Mouse (Mus musculus) myocyte (in vitro differentiated cells): Measurements from ENCODE around the gene Abraxas1. TPM values are rescaled to one million over a fixed set of nuclear protein-coding genes. Genes with fewer than 3 reads are reported as not detected.

Experiments used
- H3K27me3 ChIP-seq: one replicate; pipeline ENCODE4 v1.6.1; 2011; ENCODE audit not compliant: control insufficient read depth, insufficient read depth, insufficient read length
- H3K36me3 ChIP-seq: one replicate; pipeline ENCODE4 v1.6.1; 2011; ENCODE audit not compliant: control insufficient read depth, insufficient read depth
- H3K4me2 ChIP-seq: one replicate; pipeline ENCODE4 v1.6.1; 2011; ENCODE audit warnings: low read depth, control low read depth
- H3K4me3 ChIP-seq: one replicate; pipeline ENCODE4 v1.5.1; 2011; ENCODE audit warnings: mild to moderate bottlenecking, control low read depth, moderate library complexity
- H3K79me2 ChIP-seq: one replicate; pipeline ENCODE4 v1.6.1; 2011; ENCODE audit not compliant: control insufficient read depth, insufficient read depth
- H3ac ChIP-seq: one replicate; pipeline ENCODE4 v1.6.1; 2011; ENCODE audit not compliant: control insufficient read depth, insufficient read length
- CEBPB ChIP-seq: IDR thresholded peaks from 2 replicates; pipeline ENCODE4 v1.6.1; 2011; ENCODE audit warnings: mild to moderate bottlenecking, moderate library complexity; ENCODE audit not compliant: poor library complexity, insufficient read depth, severe bottlenecking
- E2F4 ChIP-seq: IDR thresholded peaks from one replicate; pipeline ENCODE4 v1.6.1; 2011; ENCODE audit warnings: mild to moderate bottlenecking, control low read depth, moderate library complexity; ENCODE audit not compliant: insufficient read depth
- MAX ChIP-seq: IDR thresholded peaks from one replicate; pipeline ENCODE4 v1.6.1; 2011; ENCODE audit warnings: low read depth, mild to moderate bottlenecking, control low read depth
- MYOD1 ChIP-seq, 3 experiments: IDR thresholded peaks; one replicate each; pipeline ENCODE4 v1.6.1; 2011; ENCODE audit warnings: control low read depth in 2 of 3, low read depth in 2 of 3, mild to moderate bottlenecking in 2 of 3, moderate library complexity in 1 of 3; ENCODE audit not compliant: insufficient read length in 2 of 3, control insufficient read depth in 1 of 3
- MYOG ChIP-seq, 3 experiments: IDR thresholded peaks; one replicate each; pipeline ENCODE4 v1.6.1; 2011; ENCODE audit warnings: control low read depth in 2 of 3, low read depth in 2 of 3, mild to moderate bottlenecking in 2 of 3; ENCODE audit not compliant: insufficient read length in 2 of 3, control insufficient read depth in 1 of 3, insufficient read depth in 1 of 3
- POLR2A ChIP-seq: IDR thresholded peaks from one replicate; pipeline ENCODE4 v1.6.1; 2011; ENCODE audit warnings: low read depth, mild to moderate bottlenecking, control low read depth, moderate library complexity; ENCODE audit not compliant: insufficient read length
- POLR2AphosphoS2 ChIP-seq: IDR thresholded peaks from one replicate; pipeline ENCODE4 v1.6.1; 2011; ENCODE audit warnings: low read depth, control low read depth; ENCODE audit not compliant: insufficient read length
- REST ChIP-seq: IDR thresholded peaks from one replicate; pipeline ENCODE4 v1.6.1; 2011; ENCODE audit warnings: mild to moderate bottlenecking, control low read depth, moderate library complexity; ENCODE audit not compliant: insufficient read depth, insufficient read length
- SRF ChIP-seq: IDR thresholded peaks from one replicate; pipeline ENCODE4 v1.6.1; 2011; ENCODE audit warnings: low read depth; ENCODE audit not compliant: control insufficient read depth, insufficient read length
- TCF12 ChIP-seq: IDR thresholded peaks from one replicate; pipeline ENCODE4 v1.6.1; 2011; ENCODE audit warnings: mild to moderate bottlenecking, control low read depth; ENCODE audit not compliant: poor library complexity, insufficient read depth, severe bottlenecking
- TCF3 ChIP-seq: IDR thresholded peaks from one replicate; pipeline ENCODE4 v1.6.1; 2011; ENCODE audit warnings: low read depth, control low read depth; ENCODE audit not compliant: insufficient read length
- USF1 ChIP-seq: IDR thresholded peaks from one replicate; pipeline ENCODE4 v1.6.1; 2011; ENCODE audit warnings: low read depth, mild to moderate bottlenecking, control low read depth, moderate library complexity
- polyA plus RNA-seq: library from polyadenylated mRNA; unstranded; fragments of >200 nt; fragmentation: generic; extraction: Trizol; gene quantifications from one replicate; pipeline ENCODE4 v1.2.1, GENCODE M21; 2012; ENCODE audit warnings: missing spikeins

Gene Abraxas1
- polyA plus RNA-seq, 1 experiment = 7.6 TPM

- no peak for TF ChIP-seq E2F4
- TF ChIP-seq POLR2A = no peak
- TF ChIP-seq MYOD1 (IDR thresholded peaks at IDR 0.05; ENCODE audit: control insufficient read depth in 1 of 3, insufficient read length in 2 of 3, low read depth in 2 of 3) = no peak
- no peak for TF ChIP-seq TCF12
- TF ChIP-seq TCF3 = no peak
- no peak for TF ChIP-seq REST
- no peak for TF ChIP-seq MAX
- TF ChIP-seq SRF = no peak
- no peak for TF ChIP-seq CEBPB
- TF ChIP-seq MYOG (IDR thresholded peaks at IDR 0.05; ENCODE audit: control insufficient read depth in 1 of 3, insufficient read depth in 1 of 3, insufficient read length in 2 of 3, low read depth in 2 of 3) = no peak
- no peak for TF ChIP-seq POLR2AphosphoS2
- TF ChIP-seq USF1 = no peak
- no peaks in the 10 kb centered on the region for H3K79me2 ChIP-seq
Measured at GRCm38 (mm10) chr5:100826531-100826930, 5.8 kb upstream of the Abraxas1 start.

DNA sequence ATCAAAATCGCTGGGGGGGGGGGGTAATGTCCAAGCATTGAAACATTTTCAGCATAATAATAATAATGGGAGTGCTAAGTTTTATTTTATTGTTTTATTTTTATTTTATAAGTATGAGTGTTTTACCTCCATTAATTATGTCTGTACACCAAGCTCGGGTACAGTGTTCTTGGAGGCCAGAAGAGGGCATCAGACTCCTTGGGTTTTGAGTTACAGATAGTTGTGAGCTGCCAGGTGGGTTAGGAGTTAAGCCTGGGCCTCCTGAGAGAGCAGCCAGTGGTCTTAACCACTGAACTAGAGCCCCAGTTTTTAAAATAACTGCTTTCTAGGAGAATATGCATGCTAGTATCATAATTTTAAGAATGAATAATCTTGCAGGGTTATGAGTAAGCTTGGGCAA, 5.2 kb upstream of the Abraxas1 start:
- TF ChIP-seq REST = no peak
- no peak for TF ChIP-seq SRF
- TF ChIP-seq CEBPB = no peak
- no peak for TF ChIP-seq TCF12
- no peak for TF ChIP-seq USF1
- TF ChIP-seq MAX = no peak
- TF ChIP-seq E2F4 = no peak
- TF ChIP-seq TCF3 = no peak
- TF ChIP-seq POLR2AphosphoS2 = no peak
- TF ChIP-seq MYOD1 (IDR thresholded peaks at IDR 0.05; ENCODE audit: control insufficient read depth in 1 of 3, insufficient read length in 2 of 3, low read depth in 2 of 3) = no peak
- no peak for TF ChIP-seq MYOG (IDR thresholded peaks at IDR 0.05; ENCODE audit: control insufficient read depth in 1 of 3, insufficient read depth in 1 of 3, insufficient read length in 2 of 3, low read depth in 2 of 3)
- no peak for TF ChIP-seq POLR2A
- Histone ChIP-seq H3K4me3 (no peak overlapping the region), H3ac (no peak overlapping the region), H3K36me3 (no peaks in the 10 kb centered on the region), H3K79me2 (no peaks in the 10 kb centered on the region), H3K27me3 (peaks cover 14% of the 10 kb centered on the region), H3K4me2 (no peak overlapping the region)

More at GRCm38 (mm10) chr5:100826531-100826930, 5.8 kb upstream of the Abraxas1 start:
- Histone ChIP-seq H3K27me3 (peaks cover 14% of the 10 kb centered on the region), H3ac (no peak overlapping the region), H3K36me3 (no peaks in the 10 kb centered on the region), H3K4me3 (no peak overlapping the region), H3K4me2 (no peak overlapping the region)

GRCm38 (mm10) chr5:100822826-100823225, 2.1 kb upstream of the Abraxas1 start:
- H3K27me3 ChIP-seq = no peaks in the 10 kb centered on the region
- peaks cover 5% of the 10 kb centered on the region for H3K79me2 ChIP-seq
- H3K4me3 ChIP-seq = no peak overlapping the region
- TF ChIP-seq CEBPB (no peak), TCF3 (no peak), MYOD1 (IDR thresholded peaks at IDR 0.05; ENCODE audit: control insufficient read depth in 1 of 3, insufficient read length in 2 of 3, low read depth in 2 of 3) (no peak), MAX (no peak), E2F4 (no peak), REST (no peak), POLR2A (no peak), USF1 (no peak), SRF (no peak)
- H3ac ChIP-seq = no peak overlapping the region
- H3K36me3 ChIP-seq = no peaks in the 10 kb centered on the region
- H3K4me2 ChIP-seq = no peak overlapping the region

DNA sequence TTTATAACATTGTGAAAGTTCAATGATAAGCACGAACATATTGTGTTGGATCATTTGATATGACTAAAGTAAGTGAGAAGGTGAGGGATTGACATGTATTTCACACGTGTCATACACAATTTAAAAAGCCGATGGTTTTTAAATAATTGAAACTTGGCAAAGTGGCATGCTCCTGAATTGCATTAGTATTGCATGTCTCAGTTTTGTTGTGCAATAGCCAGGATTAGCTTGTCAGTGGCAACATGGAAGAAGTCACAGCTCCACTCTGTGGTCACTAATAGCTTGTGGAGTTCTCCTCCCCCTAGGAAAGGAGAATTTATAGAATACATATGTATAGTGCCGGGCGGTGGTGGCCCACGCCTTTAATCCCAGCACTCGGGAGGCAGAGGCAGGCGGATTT, 610 bp upstream of the Abraxas1 start:
- Histone ChIP-seq H3K79me2 (peaks cover 5% of the 10 kb centered on the region), H3K4me2 (peak overlapping the region; percentile 90), H3K27me3 (no peaks in the 10 kb centered on the region), H3ac (peak overlapping the region; percentile 90), H3K36me3 (no peaks in the 10 kb centered on the region), H3K4me3 (peak overlapping the region; percentile 55)
- TF ChIP-seq MAX (peak; percentile 31), CEBPB (peak; percentile 99), SRF (no peak), POLR2AphosphoS2 (no peak), E2F4 (no peak)
